Mouse (Mus musculus) ovary, adult 2 months (tissue): ENCODE measurements around the gene Sun3. TPM values are rescaled to one million over a fixed set of nuclear protein-coding genes. Genes with fewer than 3 reads are reported as not detected.

Experiments used
- polyA plus RNA-seq: library from polyadenylated mRNA; depleted of rRNA; stranded (reverse); fragments of >200 nt; gene quantifications from 2 replicates; pipeline ENCODE4 v1.2.3, GENCODE M21; 2012; rRNA removed

Gene Sun3
- polyA plus RNA-seq = not detected in 2 replicates

GRCm38 (mm10) chr11:9048703-9049060 is at the start of gene Sun3:
Gene Sun3, minus strand, starts transcription at chr11:9048991.

DNA sequence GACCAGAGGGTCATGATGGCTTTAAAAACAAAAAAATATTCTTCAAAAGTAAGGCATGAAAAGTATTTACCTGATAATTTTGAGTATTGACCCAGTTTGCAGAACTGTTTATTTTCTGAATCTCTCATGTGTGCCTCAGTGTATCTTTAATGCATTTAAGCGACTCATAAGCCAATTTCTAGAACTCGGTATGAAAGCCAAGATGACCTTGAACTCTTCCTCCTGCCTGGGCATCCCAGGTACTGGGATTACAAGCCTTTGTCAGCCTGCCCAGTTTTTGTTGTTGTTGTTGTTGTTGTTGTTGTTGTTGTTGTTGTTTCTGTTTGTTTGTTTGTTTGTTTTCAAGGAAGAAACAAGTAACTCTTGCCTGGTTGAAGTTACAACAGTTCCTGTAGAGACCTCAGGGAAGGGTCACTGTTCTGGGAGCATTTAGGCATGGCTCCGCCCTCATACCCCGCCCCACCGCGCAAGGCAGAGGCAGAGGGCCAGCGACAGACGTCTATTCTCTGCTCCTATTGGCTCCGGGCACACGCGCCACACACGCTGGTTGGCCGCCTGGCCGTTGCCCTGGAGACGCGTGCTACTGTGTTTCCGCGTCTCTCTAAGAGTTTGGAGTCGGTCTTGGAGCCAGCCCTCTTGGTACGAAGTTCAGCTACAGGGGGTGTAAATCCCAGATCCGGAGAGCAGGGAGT is 634 bp downstream of the Sun3 start, which contains the start of gene Gm11992:
Gene Gm11992 (plus strand): TSS at position 584 of the 692 bp plus-strand sequence.

DNA sequence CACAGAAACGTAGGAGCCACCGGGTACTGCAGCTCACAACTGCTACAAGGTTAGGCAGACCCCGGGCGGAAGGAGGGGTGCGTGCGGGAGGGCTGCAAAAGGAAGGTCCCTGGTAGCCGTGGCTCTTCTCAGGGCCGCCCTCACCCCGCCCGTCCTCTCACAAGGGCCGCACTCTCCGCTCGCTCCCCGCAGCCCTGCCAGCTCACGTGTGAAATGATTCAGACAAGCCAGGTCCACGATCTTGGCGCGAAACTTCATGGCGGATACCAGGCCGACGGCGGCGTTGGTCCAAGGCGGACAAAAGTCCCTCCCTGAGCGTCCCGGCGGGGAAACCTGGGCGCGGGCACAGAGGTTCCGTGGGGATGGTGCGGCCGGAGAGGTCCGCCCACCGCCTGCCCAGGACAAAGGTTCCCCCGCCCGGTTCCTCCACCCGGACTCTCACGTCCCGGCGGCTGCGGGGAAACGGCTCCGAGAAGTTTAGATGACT is 37.9 kb downstream of the Sun3 start, which contains the start of gene Hus1:
Gene Hus1 (minus strand): TSS at position 339 of the 487 bp plus-strand sequence.

DNA sequence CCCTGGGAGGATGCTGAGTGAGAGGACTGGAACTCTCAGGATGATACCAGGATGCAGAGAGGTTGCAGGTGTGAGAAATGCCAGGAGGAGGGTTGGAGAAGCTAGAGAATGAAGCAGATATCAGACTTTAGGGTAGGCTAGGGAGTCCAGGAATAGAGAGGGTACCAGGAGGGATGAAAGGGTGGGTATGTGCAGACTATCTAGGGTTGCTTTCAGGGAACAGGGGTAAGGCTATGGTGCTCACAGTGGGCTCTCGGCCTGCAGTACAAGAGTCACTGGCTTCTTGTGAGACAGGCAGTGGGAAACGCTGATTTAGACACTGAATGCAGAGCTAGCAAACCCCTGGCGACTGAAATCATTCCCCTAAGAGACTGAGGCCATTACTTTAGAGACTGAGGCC is 75.6 kb downstream of the Sun3 start, which contains the start of gene Pkd1l1:
Gene Pkd1l1 (minus strand): TSS at position 101 of the 400 bp plus-strand sequence.

Other genes starting within 250 kb of the Sun3 start
- 0.05 and 0.15 TPM in 2 replicates for gene Pkd1l1, start 75.7 kb downstream of the Sun3 start, polyA plus RNA-seq
- gene Hus1, start 37.8 kb downstream of the Sun3 start, polyA plus RNA-seq = 7.2 and 8.0 TPM in 2 replicates
- 6.0 and 6.4 TPM in 2 replicates for gene Gm11992, start 397 bp downstream of the Sun3 start, polyA plus RNA-seq
- 9.4 and 9.8 TPM in 2 replicates for gene Upp1, start 69.1 kb upstream of the Sun3 start, polyA plus RNA-seq
- 0.02 and 0.05 TPM in 2 replicates for gene Abca13, start 143.0 kb upstream of the Sun3 start, polyA plus RNA-seq